Mouse (Mus musculus): ENCODE results near the gene C1qtnf3. TPM values are rescaled to one million over a fixed set of nuclear protein-coding genes. Genes with fewer than 3 reads are reported as not detected.
"Not testable (repeated sequence)": the region's sequence is repeated elsewhere in the genome, so short reads cannot be mapped to it uniquely, and the experiment has no call there.

C1qtnf3 gene
- polyA plus RNA-seq, 1 experiment from 2014 or later = 4.8 TPM

GRCm38 (mm10) chr15:10981377-10982063 is 29.4 kb downstream of the C1qtnf3 start, which contains the start of gene Amacr:
Gene Amacr, plus strand, starts transcription at chr15:10981756.
- H3K4me1 ChIP-seq (ENCODE audit: control insufficient read depth, insufficient read depth, low read length) = peaks cover 8% of the 10 kb centered on the region; the same call in 1 of the 2 replicates
- H3K9me3 ChIP-seq (replicated peaks; ENCODE audit: control insufficient read depth, low read length) = no peaks in the 10 kb centered on the region
- peak within 1 kb of the TSS; percentile 90 for H3K9ac ChIP-seq (ENCODE audit: low read length)
- no peaks in the 10 kb centered on the region for H3K36me3 ChIP-seq (ENCODE audit: control insufficient read depth, insufficient read depth, low read length)
- peak within 1 kb of the TSS; percentile 93 for H3K27ac ChIP-seq (ENCODE audit: low read length)
- peak; percentile 99 for ATAC-seq (ENCODE audit: insufficient read depth, low FRiP score)
- no peaks in the 10 kb centered on the region for H3K27me3 ChIP-seq (ENCODE audit: control insufficient read depth, insufficient read depth, low read length)
- peak within 1 kb of the TSS; percentile 85 for H3K4me3 ChIP-seq (replicated peaks; ENCODE audit: low read length)
- under 1% methylated on average over 52 of the region's 52 CpGs for WGBS
- peak within 1 kb of the TSS; percentile 84 for H3K4me2 ChIP-seq (ENCODE audit: low read depth, low read length)

GRCm38 (mm10) chr15:10982064-10982435 is 29.9 kb downstream of the C1qtnf3 start:
- Histone ChIP-seq H3K27ac (ENCODE audit: low read length) (peak overlapping the region; percentile 93), H3K4me3 (replicated peaks; ENCODE audit: low read length) (peak overlapping the region; percentile 85), H3K4me2 (ENCODE audit: low read depth, low read length) (peak overlapping the region; percentile 84), H3K27me3 (ENCODE audit: control insufficient read depth, insufficient read depth, low read length) (no peaks in the 10 kb centered on the region), H3K9ac (ENCODE audit: low read length) (peak overlapping the region; percentile 90), H3K9me3 (replicated peaks; ENCODE audit: control insufficient read depth, low read length) (no peaks in the 10 kb centered on the region), H3K4me1 (ENCODE audit: control insufficient read depth, insufficient read depth, low read length) (peaks cover 8% of the 10 kb centered on the region; the same call in 1 of the 2 replicates), H3K36me3 (ENCODE audit: control insufficient read depth, insufficient read depth, low read length) (no peaks in the 10 kb centered on the region)
- 8% methylated on average over 6 of the region's 6 CpGs for WGBS
- 0 out of 2 replicates have a peak, but pooled peaks have one; percentile 7 for ATAC-seq (ENCODE audit: insufficient read depth, low FRiP score)

GRCm38 (mm10) chr15:10985756-10986155 is 33.6 kb downstream of the C1qtnf3 start:
- H3K4me2 ChIP-seq (ENCODE audit: low read depth, low read length) = no peak overlapping the region
- no peak for ATAC-seq (ENCODE audit: insufficient read depth, low FRiP score)
- 64% methylated on average over 6 of the region's 6 CpGs for WGBS
- no peaks in the 10 kb centered on the region for H3K9me3 ChIP-seq (replicated peaks; ENCODE audit: control insufficient read depth, low read length)
- H3K4me1 ChIP-seq (ENCODE audit: control insufficient read depth, insufficient read depth, low read length) = peaks cover 7% of the 10 kb centered on the region; the same call in 1 of the 2 replicates
- peak overlapping the region; percentile 1; the same call in 1 of the 2 replicates for H3K27ac ChIP-seq (ENCODE audit: low read length)
- 0 out of 2 replicates have a peak, but pooled peaks cover 5% of the 10 kb centered on the region for H3K36me3 ChIP-seq (ENCODE audit: control insufficient read depth, insufficient read depth, low read length)
- no peak overlapping the region for H3K4me3 ChIP-seq (replicated peaks; ENCODE audit: low read length)
- H3K9ac ChIP-seq (ENCODE audit: low read length) = no peak overlapping the region
- H3K27me3 ChIP-seq (ENCODE audit: control insufficient read depth, insufficient read depth, low read length) = no peaks in the 10 kb centered on the region

- not testable (repeated sequence) for H3K27me3 ChIP-seq (ENCODE audit: control insufficient read depth, insufficient read depth, low read length); H3K36me3 ChIP-seq (ENCODE audit: control insufficient read depth, insufficient read depth, low read length); H3K4me2 ChIP-seq (ENCODE audit: low read depth, low read length); H3K4me1 ChIP-seq (ENCODE audit: control insufficient read depth, insufficient read depth, low read length); H3K9me3 ChIP-seq (replicated peaks; ENCODE audit: control insufficient read depth, low read length); H3K9ac ChIP-seq (ENCODE audit: low read length); H3K4me3 ChIP-seq (replicated peaks; ENCODE audit: low read length); ATAC-seq (ENCODE audit: insufficient read depth, low FRiP score); H3K27ac ChIP-seq (ENCODE audit: low read length)
- whole genome bisulfite sequencing = 82% methylated on average over 2 of the region's 2 CpGs
Observed at GRCm38 (mm10) chr15:10986477-10986876, 34.3 kb downstream of the C1qtnf3 start.

GRCm38 (mm10) chr15:10990411-10990810 is 38.3 kb downstream of the C1qtnf3 start:
- Histone ChIP-seq H3K9ac (ENCODE audit: low read length) (no peak overlapping the region), H3K4me3 (replicated peaks; ENCODE audit: low read length) (no peak overlapping the region), H3K27ac (ENCODE audit: low read length) (no peak overlapping the region; the same call in 1 of the 2 replicates), H3K9me3 (replicated peaks; ENCODE audit: control insufficient read depth, low read length) (no peaks in the 10 kb centered on the region), H3K4me1 (ENCODE audit: control insufficient read depth, insufficient read depth, low read length) (no peaks in the 10 kb centered on the region), H3K4me2 (ENCODE audit: low read depth, low read length) (no peak overlapping the region), H3K36me3 (ENCODE audit: control insufficient read depth, insufficient read depth, low read length) (0 out of 2 replicates have a peak, but pooled peaks cover 5% of the 10 kb centered on the region), H3K27me3 (ENCODE audit: control insufficient read depth, insufficient read depth, low read length) (no peaks in the 10 kb centered on the region)
- 45% methylated on average over 2 of the region's 2 CpGs for WGBS
- ATAC-seq (ENCODE audit: insufficient read depth, low FRiP score) = no peak

- no peak for ATAC-seq (ENCODE audit: insufficient read depth, low FRiP score)
- 0 out of 2 replicates have a peak, but pooled peaks cover 5% of the 10 kb centered on the region for H3K36me3 ChIP-seq (ENCODE audit: control insufficient read depth, insufficient read depth, low read length)
- no peak overlapping the region for H3K4me3 ChIP-seq (replicated peaks; ENCODE audit: low read length)
- H3K27ac ChIP-seq (ENCODE audit: low read length) = no peak overlapping the region
- no peaks in the 10 kb centered on the region for H3K4me1 ChIP-seq (ENCODE audit: control insufficient read depth, insufficient read depth, low read length)
- no peak overlapping the region for H3K4me2 ChIP-seq (ENCODE audit: low read depth, low read length)
- no peaks in the 10 kb centered on the region for H3K27me3 ChIP-seq (ENCODE audit: control insufficient read depth, insufficient read depth, low read length)
- 46% methylated on average over 1 of the region's 1 CpGs for WGBS
- H3K9me3 ChIP-seq (replicated peaks; ENCODE audit: control insufficient read depth, low read length) = no peaks in the 10 kb centered on the region
- no peak overlapping the region for H3K9ac ChIP-seq (ENCODE audit: low read length)
Observed at GRCm38 (mm10) chr15:10991566-10991965, 39.4 kb downstream of the C1qtnf3 start.

GRCm38 (mm10) chr15:10999832-11000231 is 47.7 kb downstream of the C1qtnf3 start:
- no peak overlapping the region for H3K9ac ChIP-seq (ENCODE audit: low read length)
- no peaks in the 10 kb centered on the region for H3K4me1 ChIP-seq (ENCODE audit: control insufficient read depth, insufficient read depth, low read length)
- H3K9me3 ChIP-seq (replicated peaks; ENCODE audit: control insufficient read depth, low read length) = no peaks in the 10 kb centered on the region
- H3K4me2 ChIP-seq (ENCODE audit: low read depth, low read length) = no peak overlapping the region
- H3K4me3 ChIP-seq (replicated peaks; ENCODE audit: low read length) = no peak overlapping the region
- H3K36me3 ChIP-seq (ENCODE audit: control insufficient read depth, insufficient read depth, low read length) = no peaks in the 10 kb centered on the region
- 44% methylated on average over 5 of the region's 5 CpGs for WGBS
- no peak overlapping the region for H3K27ac ChIP-seq (ENCODE audit: low read length)
- no peak for ATAC-seq (ENCODE audit: insufficient read depth, low FRiP score)
- no peaks in the 10 kb centered on the region for H3K27me3 ChIP-seq (ENCODE audit: control insufficient read depth, insufficient read depth, low read length)

- no peak for ATAC-seq (ENCODE audit: insufficient read depth, low FRiP score)
- no peaks in the 10 kb centered on the region for H3K36me3 ChIP-seq (ENCODE audit: control insufficient read depth, insufficient read depth, low read length)
- H3K9me3 ChIP-seq (replicated peaks; ENCODE audit: control insufficient read depth, low read length) = no peaks in the 10 kb centered on the region
- H3K27ac ChIP-seq (ENCODE audit: low read length) = no peak within 1 kb of the TSS
- no peaks in the 10 kb centered on the region for H3K27me3 ChIP-seq (ENCODE audit: control insufficient read depth, insufficient read depth, low read length)
- no peaks in the 10 kb centered on the region for H3K4me1 ChIP-seq (ENCODE audit: control insufficient read depth, insufficient read depth, low read length)
- WGBS = 60% methylated on average over 7 of the region's 7 CpGs
- no peak within 1 kb of the TSS for H3K4me2 ChIP-seq (ENCODE audit: low read depth, low read length)
- H3K9ac ChIP-seq (ENCODE audit: low read length) = no peak within 1 kb of the TSS
- H3K4me3 ChIP-seq (replicated peaks; ENCODE audit: low read length) = no peak within 1 kb of the TSS
Observed at GRCm38 (mm10) chr15:11000421-11000820, 48.3 kb downstream of the C1qtnf3 start, which contains the start of gene Slc45a2. Gene Slc45a2, plus strand, starts transcription at chr15:11000721.

- H3K36me3 ChIP-seq (ENCODE audit: control insufficient read depth, insufficient read depth, low read length) = no peaks in the 10 kb centered on the region
- H3K4me2 ChIP-seq (ENCODE audit: low read depth, low read length) = no peak overlapping the region
- H3K27me3 ChIP-seq (ENCODE audit: control insufficient read depth, insufficient read depth, low read length) = no peaks in the 10 kb centered on the region
- H3K27ac ChIP-seq (ENCODE audit: low read length) = no peak overlapping the region
- no peak overlapping the region for H3K9ac ChIP-seq (ENCODE audit: low read length)
- WGBS = 84% methylated on average over 4 of the region's 4 CpGs
- no peaks in the 10 kb centered on the region for H3K9me3 ChIP-seq (replicated peaks; ENCODE audit: control insufficient read depth, low read length)
- ATAC-seq (ENCODE audit: insufficient read depth, low FRiP score) = no peak
- no peaks in the 10 kb centered on the region for H3K4me1 ChIP-seq (ENCODE audit: control insufficient read depth, insufficient read depth, low read length)
- H3K4me3 ChIP-seq (replicated peaks; ENCODE audit: low read length) = no peak overlapping the region
Observed at GRCm38 (mm10) chr15:11003791-11004190, 51.7 kb downstream of the C1qtnf3 start.

Data from stomach, embryonic 16.5 days (tissue).